In genomic region chr1:87447183-87448104, GRCm38 (mm10) we compare ENCODE assay signal across 9 mouse cellular contexts. TPM values are rescaled to one million over a fixed set of nuclear protein-coding genes. Genes with fewer than 3 reads are reported as not detected.
DNase-seq lines count a peak whose midpoint lies in the region; ATAC-seq and TF ChIP-seq lines count a peak whose summit lies in the region.
"Had no signal": no experiment of that assay in that cellular context is flagged by ENCODE, and none has a peak within 500 bp of the region (broad histone marks: within the 10 kb centered on the region; RNA-seq: fewer than 3 reads in every experiment).

No protein-coding gene starts in this region.

- in situ Hi-C loops in ES-E14 (cut with MboI; ENCODE audit: low sequenced_read_pairs in 2 of 2, unreplicated experiment in 2 of 2): no loop called here

- peak; percentile 82 for TF ChIP-seq CTCF in forebrain, postnatal 0 days (IDR thresholded peaks at IDR 0.05; ENCODE audit: low read depth)

- no peak overlapping the region for H3K27ac ChIP-seq in heart, embryonic 11.5 days (ENCODE audit: low read depth, low read length)
- H3K27ac ChIP-seq in ES-E14 (ENCODE audit: insufficient read depth, low read depth, low read length, poor library complexity, severe bottlenecking): no peak overlapping the region
- H3K27ac ChIP-seq in forebrain, postnatal 0 days (ENCODE audit: low read depth, low read length): no peak overlapping the region
- H3K27ac ChIP-seq: limb, embryonic 13.5 days had no signal

- WGBS in heart, embryonic 11.5 days (ENCODE audit: insufficient replicate concordance): 41% methylated on average over 5 of the region's 5 CpGs
- WGBS in forebrain, postnatal 0 days: 34% methylated on average over 5 of the region's 5 CpGs

- H3K4me3 ChIP-seq in heart, embryonic 11.5 days (ENCODE audit: low read depth, low read length): no peak overlapping the region
- no peak overlapping the region for H3K4me3 ChIP-seq in ES-E14 (ENCODE audit: insufficient read depth in 1 of 2, low read depth in 1 of 2, low read length in 2 of 2, poor library complexity in 1 of 2, severe bottlenecking in 1 of 2)
- H3K4me3 ChIP-seq in forebrain, postnatal 0 days (ENCODE audit: low read depth, low read length): no peak overlapping the region
- H3K4me3 ChIP-seq: limb, embryonic 13.5 days had no signal

- no peak overlapping the region for H3K4me2 ChIP-seq in heart, embryonic 11.5 days
- no peak overlapping the region for H3K4me2 ChIP-seq in forebrain, postnatal 0 days (ENCODE audit: low read depth)
- H3K4me2 ChIP-seq: limb, embryonic 13.5 days had no signal

- H3K9me3 ChIP-seq in heart, embryonic 11.5 days (replicated peaks; ENCODE audit: control insufficient read depth, low read length): no peaks in the 10 kb centered on the region
- H3K9me3 ChIP-seq in ES-E14 (ENCODE audit: control insufficient read depth, insufficient read depth, low read depth, low read length): no peaks in the 10 kb centered on the region
- no peaks in the 10 kb centered on the region for H3K9me3 ChIP-seq in forebrain, postnatal 0 days (ENCODE audit: low read length)
- H3K9me3 ChIP-seq: limb, embryonic 13.5 days had no signal

- peaks cover 12% of the 10 kb centered on the region; the same call in 1 of the 2 replicates for H3K36me3 ChIP-seq in heart, embryonic 11.5 days (ENCODE audit: control insufficient read depth, insufficient read depth, low read length)
- H3K36me3 ChIP-seq in ES-E14 (ENCODE audit: control insufficient read depth, insufficient read depth, low read length, poor library complexity, severe bottlenecking): peaks cover 27% of the 10 kb centered on the region
- H3K36me3 ChIP-seq in forebrain, postnatal 0 days (ENCODE audit: insufficient read depth): peaks cover 71% of the 10 kb centered on the region

- no peaks in the 10 kb centered on the region for H3K4me1 ChIP-seq in heart, embryonic 11.5 days (ENCODE audit: control insufficient read depth, insufficient read depth, low read length)
- H3K4me1 ChIP-seq in ES-E14 (ENCODE audit: control insufficient read depth in 2 of 2, insufficient read depth in 2 of 2, low read length in 2 of 2, poor library complexity in 1 of 2): no peaks in the 10 kb centered on the region
- H3K4me1 ChIP-seq in forebrain, postnatal 0 days (ENCODE audit: insufficient read depth): no peaks in the 10 kb centered on the region
- H3K4me1 ChIP-seq: limb, embryonic 13.5 days had no signal

- no peak overlapping the region for H3K9ac ChIP-seq in heart, embryonic 11.5 days (ENCODE audit: low read depth, low read length)
- H3K9ac ChIP-seq in ES-E14 (ENCODE audit: insufficient read depth, low read depth, low read length, poor library complexity, severe bottlenecking): no peak overlapping the region
- H3K9ac ChIP-seq in forebrain, postnatal 0 days: no peak overlapping the region
- H3K9ac ChIP-seq: limb, embryonic 13.5 days had no signal

- ATAC-seq in heart, embryonic 11.5 days (replicated peaks; ENCODE audit: insufficient number of reproducible peaks, low FRiP score, low TSS enrichment): no peak
- ATAC-seq in forebrain, postnatal 0 days: peak; percentile 78

- peak; percentile 86 for DNase-seq in heart, adult 11 months
- peak; percentile 49 for DNase-seq in ES-E14 (ENCODE audit: low read depth, low spot score)
- DNase-seq in cerebellum, adult 11-12 months: peak; percentile 32
- peak; percentile 76 for DNase-seq in forebrain, postnatal 0 days
- DNase-seq in kidney, postnatal 4 days: peak; percentile 83 to 84
- DNase-seq in lung, postnatal 25 days (ENCODE audit: low spot score): peak; percentile 52
- peak; percentile 88 for DNase-seq in right cerebral cortex, postnatal 4 days

- H3K27me3 ChIP-seq in heart, embryonic 11.5 days (ENCODE audit: control insufficient read depth, insufficient read depth, low read length): no peaks in the 10 kb centered on the region
- no peaks in the 10 kb centered on the region for H3K27me3 ChIP-seq in forebrain, postnatal 0 days (ENCODE audit: insufficient read depth, low read length)
- H3K27me3 ChIP-seq: limb, embryonic 13.5 days had no signal

TF ChIP-seq in ES-E14, 5 proteins besides CTCF, POLR2A, EP300 and RAD21:
- TF ChIP-seq CHD2 (IDR thresholded peaks at IDR 0.05; ENCODE audit: low read depth, low read length): no peak
- TF ChIP-seq HCFC1 (IDR thresholded peaks at IDR 0.05; ENCODE audit: borderline replicate concordance, insufficient read depth, low read length): no peak
- TF ChIP-seq ZNF384 (IDR thresholded peaks at IDR 0.05; ENCODE audit: low read depth, low read length): no peak
- TF ChIP-seq ZC3H11A (IDR thresholded peaks at IDR 0.05; ENCODE audit: borderline replicate concordance, low read depth, low read length): peak; percentile 12; the same call in 1 of the 2 replicates
- TF ChIP-seq MAFK (IDR thresholded peaks at IDR 0.05; ENCODE audit: insufficient read depth, low read depth, low read length): no peak
TF ChIP-seq in ES-E14: peak in this region for 1.

RNA-seq across cellular contexts. Expression of gene Snorc, which starts 22.6 kb away (rescaled TPM):
- polyA plus RNA-seq in heart, embryonic 11.5 days (2014; fragmentation: Nextera tagmentation; extraction: Ambion mirVana): not detected in 2 replicates
- 1.3 TPM in 1 of 2 replicates, not detected in the other for total RNA-seq in ES-E14 (2012; rRNA removed)
- not detected in 2 replicates for total RNA-seq in forebrain, postnatal 0 days (2014; rRNA removed)
- polyA plus RNA-seq in forebrain, postnatal 0 days (2015; fragmentation: Nextera tagmentation; extraction: Ambion mirVana): 0.79 and 1.5 TPM in 2 replicates

RNA-seq across cellular contexts. Expression of gene Kcnj13, which starts 52.9 kb away (rescaled TPM):
- 0.37 and 0.54 TPM in 2 replicates for polyA plus RNA-seq in heart, embryonic 11.5 days (2014; fragmentation: Nextera tagmentation; extraction: Ambion mirVana)
- 0.27 and 0.95 TPM in 2 replicates for total RNA-seq in ES-E14 (2012; rRNA removed)
- total RNA-seq in forebrain, postnatal 0 days (2014; rRNA removed): 1.9 and 4.8 TPM in 2 replicates
- polyA plus RNA-seq in forebrain, postnatal 0 days (2015; fragmentation: Nextera tagmentation; extraction: Ambion mirVana): 17.0 and 17.5 TPM in 2 replicates

Comparison
In these comparisons a context has a peak if more than half of its experiments do, and no peak if none do; other contexts are left out.
1. DNase-seq: peak in every context shown above with its lines; median percentile 88 in right cerebral cortex, postnatal 4 days; 86 in heart, adult 11 months; 84 in kidney, postnatal 4 days; 76 in forebrain, postnatal 0 days; 52 in lung, postnatal 25 days; 49 in ES-E14; 32 in cerebellum, adult 11-12 months.